Mouse (Mus musculus) liver, postnatal 0 days (tissue): ENCODE results near the gene Gm44596.

Source experiments
- CTCF ChIP-seq: sonication (generic); IDR thresholded peaks from 2 replicates; pipeline ENCODE4 v1.5.1; 2016; ENCODE audit warnings: antibody characterized with exemption, low read depth
- EP300 ChIP-seq: IDR thresholded peaks from 2 replicates; pipeline ENCODE4 v1.6.1; 2016; ENCODE audit warnings: antibody characterized with exemption, low read depth, mild to moderate bottlenecking

- TF ChIP-seq CTCF, result no peak
- TF ChIP-seq EP300, result no peak; the same call in 1 of the 2 replicates
Measured at GRCm38 (mm10) chr6:128423496-128424268, 48.4 kb downstream of the Gm44596 start.
